Mouse (Mus musculus): ENCODE data around the gene Scaf11. TPM values are rescaled to one million over a fixed set of nuclear protein-coding genes. Genes with fewer than 3 reads are reported as not detected.

The Scaf11 gene
- 280 TPM for polyA plus RNA-seq (2014; fragmentation: Illumina TruSeq; extraction: RNeasy Lipid Tissue Mini Kit (QIAGEN cat#74804))

GRCm38 (mm10) chr15:96460730-96461540 is at the start of gene Scaf11:
TSS of gene Scaf11 (minus strand) at chr15:96460843.

Other genes with a start within 250 kb of the Scaf11 start
- gene Arid2, start 173.3 kb downstream of the Scaf11 start, polyA plus RNA-seq (2014; fragmentation: Illumina TruSeq; extraction: RNeasy Lipid Tissue Mini Kit (QIAGEN cat#74804)) = 116 TPM
- 70.5 TPM for gene Slc38a1, start 182.1 kb upstream of the Scaf11 start, polyA plus RNA-seq (2014; fragmentation: Illumina TruSeq; extraction: RNeasy Lipid Tissue Mini Kit (QIAGEN cat#74804))
- gene Slc38a2, start 238.9 kb upstream of the Scaf11 start, polyA plus RNA-seq (2014; fragmentation: Illumina TruSeq; extraction: RNeasy Lipid Tissue Mini Kit (QIAGEN cat#74804)) = 342 TPM

Data from ovary, adult 10 weeks (tissue).